Mouse (Mus musculus) cortical plate, adult 2 months (tissue): Measurements from ENCODE around the gene Mybpc3.

ENCODE experiments used
- CTCF ChIP-seq: fragments of 200-500 bp; IDR thresholded peaks from 2 replicates; pipeline ENCODE4 v1.5.1; 2011; ENCODE audit warnings: mild to moderate bottlenecking, control low read depth, low read length; ENCODE audit not compliant: insufficient read depth; ENCODE audit errors: extremely low read depth
- POLR2A ChIP-seq: fragments of 200-500 bp; IDR thresholded peaks from 2 replicates; pipeline ENCODE4 v1.6.1; 2011; ENCODE audit warnings: mild to moderate bottlenecking, low read length, control low read depth; ENCODE audit not compliant: insufficient read depth; ENCODE audit errors: extremely low read depth

DNA sequence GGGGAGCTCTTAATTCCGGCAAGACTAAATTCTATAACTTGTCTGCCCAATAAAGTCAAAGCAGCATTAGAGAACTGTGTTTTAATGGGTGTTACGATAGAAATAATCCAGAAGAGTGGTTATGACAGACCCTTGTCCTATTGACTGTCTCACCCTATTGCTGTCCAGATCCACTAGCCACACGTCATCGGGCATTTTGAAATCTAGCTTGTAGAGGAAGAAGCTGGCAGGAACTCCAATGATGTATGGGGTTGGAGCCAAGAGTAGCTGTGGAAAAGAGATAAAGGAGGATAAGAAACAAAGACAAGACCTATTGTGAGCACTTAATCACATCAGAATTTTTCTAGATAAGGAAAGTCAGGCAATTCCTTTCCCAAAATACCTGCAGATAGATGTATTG lies 57.5 kb downstream of the Mybpc3 start:
- TF ChIP-seq CTCF (no peak), POLR2A (no peak)
